Mouse (Mus musculus): ENCODE results near the gene Kcnh5. TPM values are rescaled to one million over a fixed set of nuclear protein-coding genes. Genes with fewer than 3 reads are reported as not detected.

The Kcnh5 gene
- polyA plus RNA-seq, 2 experiments: not detected

- Histone ChIP-seq H3K9ac (replicated peaks) (no peak overlapping the region), H3K27me3 (ENCODE audit: control insufficient read depth, insufficient read depth, low read length) (no peaks in the 10 kb centered on the region), H3K4me2 (ENCODE audit: low read depth) (no peak overlapping the region), H3K4me1 (replicated peaks; ENCODE audit: control insufficient read depth in 2 of 2, insufficient read depth in 2 of 2, low read length in 1 of 2) (no peaks in the 10 kb centered on the region), H3K9me3 (ENCODE audit: control insufficient read depth, low read length) (no peaks in the 10 kb centered on the region), H3K36me3 (replicated peaks; ENCODE audit: control insufficient read depth, insufficient read depth, low read depth) (no peaks in the 10 kb centered on the region), H3K27ac (no peak overlapping the region), H3K4me3 (ENCODE audit: insufficient read depth in 1 of 2, low read depth in 2 of 2, low read length in 2 of 2) (no peak overlapping the region)
- no peak for ATAC-seq (ENCODE audit: insufficient read depth)
- no peak for TF ChIP-seq EP300 (IDR thresholded peaks at IDR 0.05; ENCODE audit: low read depth)
- no peak for TF ChIP-seq CTCF (IDR thresholded peaks at IDR 0.05; ENCODE audit: low read depth)
- 56% methylated on average over 2 of the region's 2 CpGs for WGBS (ENCODE audit: insufficient replicate concordance)
- no peak for DNase-seq (ENCODE audit: low read depth in 3 of 3, low spot score in 3 of 3)
These were observed 210.9 kb downstream of the Kcnh5 start for GRCm38 (mm10) chr12:74966266-74966665.

DNA sequence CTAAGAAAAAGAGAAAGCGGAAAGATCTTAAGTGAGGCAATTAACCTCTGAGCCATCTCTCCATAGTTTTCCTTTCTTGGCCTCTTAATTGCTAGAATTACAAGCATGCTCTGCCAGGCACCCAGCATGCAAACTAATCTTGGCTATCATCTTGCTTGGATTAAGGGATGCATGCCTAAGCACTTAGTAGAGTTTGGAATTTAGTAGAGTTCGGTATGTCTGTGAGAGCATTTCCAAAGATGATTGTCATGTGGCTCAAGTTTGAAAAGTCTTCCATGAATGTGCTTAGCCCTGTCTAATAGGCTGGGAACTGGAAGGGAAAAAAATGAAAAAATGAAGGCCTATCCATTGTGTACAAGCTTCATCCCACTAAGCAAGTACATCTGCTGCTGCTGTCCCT lies 224.5 kb downstream of the Kcnh5 start:
- 71% methylated on average over 2 of the region's 2 CpGs for WGBS (ENCODE audit: insufficient replicate concordance)
- Histone ChIP-seq H3K4me3 (ENCODE audit: insufficient read depth in 1 of 2, low read depth in 2 of 2, low read length in 2 of 2) (no peak overlapping the region), H3K4me1 (replicated peaks; ENCODE audit: control insufficient read depth in 2 of 2, insufficient read depth in 2 of 2, low read length in 1 of 2) (no peaks in the 10 kb centered on the region), H3K9ac (replicated peaks) (no peak overlapping the region), H3K36me3 (replicated peaks; ENCODE audit: control insufficient read depth, insufficient read depth, low read depth) (no peaks in the 10 kb centered on the region), H3K4me2 (ENCODE audit: low read depth) (no peak overlapping the region), H3K27me3 (ENCODE audit: control insufficient read depth, insufficient read depth, low read length) (no peaks in the 10 kb centered on the region), H3K27ac (no peak overlapping the region), H3K9me3 (ENCODE audit: control insufficient read depth, low read length) (no peaks in the 10 kb centered on the region)
- DNase-seq (ENCODE audit: low read depth in 3 of 3, low spot score in 3 of 3): no peak
- no peak for TF ChIP-seq CTCF (IDR thresholded peaks at IDR 0.05; ENCODE audit: low read depth)
- TF ChIP-seq EP300 (IDR thresholded peaks at IDR 0.05; ENCODE audit: low read depth): no peak
- no peak for ATAC-seq (ENCODE audit: insufficient read depth)

- ATAC-seq (ENCODE audit: insufficient read depth): no peak
- Histone ChIP-seq H3K36me3 (replicated peaks; ENCODE audit: control insufficient read depth, insufficient read depth, low read depth) (no peaks in the 10 kb centered on the region), H3K27me3 (ENCODE audit: control insufficient read depth, insufficient read depth, low read length) (no peaks in the 10 kb centered on the region), H3K9me3 (ENCODE audit: control insufficient read depth, low read length) (no peaks in the 10 kb centered on the region), H3K4me2 (ENCODE audit: low read depth) (no peak overlapping the region), H3K9ac (replicated peaks) (no peak overlapping the region), H3K27ac (no peak overlapping the region), H3K4me3 (ENCODE audit: insufficient read depth in 1 of 2, low read depth in 2 of 2, low read length in 2 of 2) (no peak overlapping the region), H3K4me1 (replicated peaks; ENCODE audit: control insufficient read depth in 2 of 2, insufficient read depth in 2 of 2, low read length in 1 of 2) (no peaks in the 10 kb centered on the region)
- no peak for TF ChIP-seq EP300 (IDR thresholded peaks at IDR 0.05; ENCODE audit: low read depth)
- TF ChIP-seq CTCF (IDR thresholded peaks at IDR 0.05; ENCODE audit: low read depth): no peak
- no peak for DNase-seq (ENCODE audit: low read depth in 3 of 3, low spot score in 3 of 3)
- WGBS (ENCODE audit: insufficient replicate concordance): 57% methylated on average over 9 of the region's 9 CpGs
These were observed 225.7 kb downstream of the Kcnh5 start for GRCm38 (mm10) chr12:74951124-74952115.

DNA sequence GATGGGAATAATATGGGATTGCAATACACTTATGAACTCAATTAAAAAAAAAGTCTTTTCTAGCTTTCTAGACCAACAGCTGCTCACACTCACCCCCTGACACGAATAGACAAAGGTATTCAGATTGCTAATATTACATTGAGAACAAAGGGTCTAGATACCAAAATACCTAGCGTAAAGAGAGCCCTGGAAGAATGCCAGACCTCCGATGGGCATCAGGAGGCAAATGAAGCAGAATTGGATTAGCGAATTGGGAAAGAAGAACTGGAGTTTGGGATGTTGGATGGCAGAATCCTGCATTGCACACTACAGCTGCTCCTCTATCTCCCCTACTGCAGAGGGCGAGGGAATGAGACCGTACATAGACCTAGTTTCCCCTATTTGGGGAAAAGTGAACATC lies 275.8 kb downstream of the Kcnh5 start:
- DNase-seq (ENCODE audit: low read depth in 3 of 3, low spot score in 3 of 3) (no peak), ATAC-seq (ENCODE audit: insufficient read depth) (no peak)
- H3K9ac ChIP-seq (replicated peaks): no peak overlapping the region
- no peak overlapping the region for H3K4me2 ChIP-seq (ENCODE audit: low read depth)
- H3K4me1 ChIP-seq (replicated peaks; ENCODE audit: control insufficient read depth in 2 of 2, insufficient read depth in 2 of 2, low read length in 1 of 2): no peaks in the 10 kb centered on the region
- no peaks in the 10 kb centered on the region for H3K36me3 ChIP-seq (replicated peaks; ENCODE audit: control insufficient read depth, insufficient read depth, low read depth)
- H3K27ac ChIP-seq: no peak overlapping the region
- H3K4me3 ChIP-seq (ENCODE audit: insufficient read depth in 1 of 2, low read depth in 2 of 2, low read length in 2 of 2): no peak overlapping the region
- TF ChIP-seq CTCF (IDR thresholded peaks at IDR 0.05; ENCODE audit: low read depth) (no peak), EP300 (IDR thresholded peaks at IDR 0.05; ENCODE audit: low read depth) (no peak)
- WGBS (ENCODE audit: insufficient replicate concordance): 52% methylated on average over 6 of the region's 6 CpGs
- no peaks in the 10 kb centered on the region for H3K9me3 ChIP-seq (ENCODE audit: control insufficient read depth, low read length)
- no peaks in the 10 kb centered on the region for H3K27me3 ChIP-seq (ENCODE audit: control insufficient read depth, insufficient read depth, low read length)

DNA sequence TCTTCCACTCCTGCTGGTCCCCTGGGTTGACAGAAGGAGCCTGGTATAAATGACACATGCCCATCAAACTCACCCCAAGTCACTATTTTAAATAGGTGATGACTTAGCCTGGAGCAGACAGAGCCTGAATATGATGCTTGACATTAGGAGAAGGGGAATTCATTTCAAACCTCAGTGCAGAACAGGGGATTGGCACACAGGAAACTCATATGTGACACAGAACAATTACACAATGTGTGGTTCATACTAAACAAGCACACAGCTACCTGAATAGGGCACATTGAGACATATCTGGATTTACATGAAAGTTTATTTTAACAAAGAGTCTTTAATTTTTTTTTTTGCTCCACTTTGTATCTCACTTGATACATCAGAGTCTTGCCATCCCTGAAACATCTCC lies 276.4 kb downstream of the Kcnh5 start:
- TF ChIP-seq EP300 (IDR thresholded peaks at IDR 0.05; ENCODE audit: low read depth) (no peak), CTCF (IDR thresholded peaks at IDR 0.05; ENCODE audit: low read depth) (no peak)
- no peak overlapping the region for H3K9ac ChIP-seq (replicated peaks)
- no peak overlapping the region for H3K27ac ChIP-seq
- ATAC-seq (ENCODE audit: insufficient read depth) (no peak), DNase-seq (ENCODE audit: low read depth in 3 of 3, low spot score in 3 of 3) (no peak)
- no peak overlapping the region for H3K4me3 ChIP-seq (ENCODE audit: insufficient read depth in 1 of 2, low read depth in 2 of 2, low read length in 2 of 2)
- no peaks in the 10 kb centered on the region for H3K4me1 ChIP-seq (replicated peaks; ENCODE audit: control insufficient read depth in 2 of 2, insufficient read depth in 2 of 2, low read length in 1 of 2)
- H3K9me3 ChIP-seq (ENCODE audit: control insufficient read depth, low read length): no peaks in the 10 kb centered on the region
- H3K27me3 ChIP-seq (ENCODE audit: control insufficient read depth, insufficient read depth, low read length): no peaks in the 10 kb centered on the region
- no peaks in the 10 kb centered on the region for H3K36me3 ChIP-seq (replicated peaks; ENCODE audit: control insufficient read depth, insufficient read depth, low read depth)
- no peak overlapping the region for H3K4me2 ChIP-seq (ENCODE audit: low read depth)
